Mouse (Mus musculus) lung, postnatal 0 days (tissue): Measurements from ENCODE around the gene Gm11492.

ENCODE experiments used
- CTCF ChIP-seq: IDR thresholded peaks from 2 replicates; pipeline ENCODE4 v1.5.1; 2016; ENCODE audit warnings: antibody characterized with exemption, mild to moderate bottlenecking
- EP300 ChIP-seq: IDR thresholded peaks from 2 replicates; pipeline ENCODE4 v1.6.1; 2016; ENCODE audit warnings: antibody characterized with exemption, mild to moderate bottlenecking, control low read depth

- TF ChIP-seq CTCF = no peak
- TF ChIP-seq EP300 = no peak
Observed at GRCm38 (mm10) chr11:87581161-87581865, 14.9 kb downstream of the Gm11492 start.
